Mouse (Mus musculus): ENCODE data around the gene Apex1.
"Not testable (repeated sequence)": the region's sequence is repeated elsewhere in the genome, so short reads cannot be mapped to it uniquely, and the experiment has no call there.

DNA sequence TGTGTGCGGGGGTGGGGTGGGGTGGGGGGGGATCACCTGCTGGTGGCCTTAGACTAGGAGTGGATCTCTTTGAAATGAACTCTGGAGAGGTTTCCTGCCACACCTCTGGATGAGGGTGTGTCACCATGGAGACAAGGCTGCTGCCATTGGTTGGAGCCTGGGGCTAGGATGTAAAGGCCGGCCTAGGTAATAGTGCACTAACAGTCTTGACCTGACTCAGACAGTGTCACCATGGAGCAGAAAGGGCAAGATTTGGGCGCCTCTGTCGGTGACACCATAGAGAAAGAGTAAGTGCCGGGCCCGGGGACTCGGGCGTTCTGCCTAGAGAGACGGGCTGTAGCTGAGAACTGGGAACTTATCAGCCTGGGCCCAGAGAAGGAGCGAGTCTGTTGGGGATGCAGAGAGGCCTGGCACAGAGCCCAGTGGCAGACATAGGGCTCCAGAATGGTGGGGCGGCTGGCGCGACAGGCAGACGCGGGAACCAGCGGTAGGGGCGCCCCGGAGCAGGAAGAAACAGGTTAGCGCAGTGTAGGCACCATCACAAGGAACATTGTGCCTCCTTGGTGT, 31.3 kb downstream of the Apex1 start, which contains the start of gene Pnp2:
- TF ChIP-seq POLR2A, CTCF (IDR thresholded peaks at IDR 0.05; ENCODE audit: extremely low read depth, insufficient read depth, low read length): not testable (repeated sequence)
